Mouse (Mus musculus) lung, embryonic 14.5 days (tissue): ENCODE results near the gene Ciita. TPM values are rescaled to one million over a fixed set of nuclear protein-coding genes. Genes with fewer than 3 reads are reported as not detected.
A peak's percentile ranks its signal among the peaks of the same experiment; 100 is the strongest.

Source experiments
- ATAC-seq: fragments of 200-750 bp; cut with Nextera tagmentation; 2 replicates; pipeline ENCODE4 v1.8.0; 2017; ENCODE audit warnings: mild to moderate bottlenecking, moderate TSS enrichment, moderate library complexity; ENCODE audit not compliant: insufficient read depth
- DNase-seq: peaks from one replicate; pipeline ENCODE4 v3.0.0-alpha.2; 2015
- H3K27ac ChIP-seq: fragments of 300-500 bp; sonication (generic); 2 replicates; pipeline ENCODE4 v1.5.1; 2014; ENCODE audit warnings: low read depth, mild to moderate bottlenecking, moderate library complexity
- H3K27me3 ChIP-seq: fragments of 300-500 bp; sonication (generic); 2 replicates; pipeline ENCODE4 v1.6.1; 2014; ENCODE audit warnings: low read length, control low read depth; ENCODE audit not compliant: insufficient read depth
- H3K36me3 ChIP-seq: fragments of 300-500 bp; sonication (generic); 2 replicates; pipeline ENCODE4 v1.6.1; 2014; ENCODE audit warnings: control low read depth; ENCODE audit not compliant: insufficient read depth
- H3K4me1 ChIP-seq: fragments of 300-500 bp; sonication (generic); 2 replicates; pipeline ENCODE4 v1.6.1; 2014; ENCODE audit warnings: antibody characterized with exemption, control low read depth; ENCODE audit not compliant: insufficient read depth
- H3K4me2 ChIP-seq: fragments of 300-500 bp; sonication (generic); 2 replicates; pipeline ENCODE4 v1.6.1; 2014; ENCODE audit warnings: mild to moderate bottlenecking
- H3K4me3 ChIP-seq: fragments of 300-500 bp; sonication (generic); 2 replicates; pipeline ENCODE4 v1.5.1; 2014; ENCODE audit warnings: low read depth, low read length
- H3K9ac ChIP-seq: fragments of 300-500 bp; sonication (generic); 2 replicates; pipeline ENCODE4 v1.6.1; 2014
- H3K9me3 ChIP-seq: fragments of 300-500 bp; sonication (generic); 2 replicates; pipeline ENCODE4 v1.6.1; 2016; ENCODE audit warnings: low read depth, low read length, control low read depth
- CTCF ChIP-seq: IDR thresholded peaks from 2 replicates; pipeline ENCODE4 v1.5.1; 2016; ENCODE audit warnings: antibody characterized with exemption, low read depth
- WGBS: fragments of 180-500 bp; shearing (Covaris S2); extraction: QIAGEN DNeasy Blood & Tissue Kit; methylation state at CpG from one replicate; pipeline ENCODE4 v1.1.7; 2014; 5-methylcytosine and 5-hydroxymethylcytosine counted together
- polyA plus RNA-seq: library from polyadenylated mRNA; unstranded; fragments of >200 nt; fragmentation: Nextera tagmentation; extraction: Ambion mirVana; gene quantifications from 2 replicates; pipeline ENCODE4 v1.2.1, GENCODE M21; 2014

Gene Ciita
- polyA plus RNA-seq, 1 experiment from 2014 or later = 0.25 TPM

DNA sequence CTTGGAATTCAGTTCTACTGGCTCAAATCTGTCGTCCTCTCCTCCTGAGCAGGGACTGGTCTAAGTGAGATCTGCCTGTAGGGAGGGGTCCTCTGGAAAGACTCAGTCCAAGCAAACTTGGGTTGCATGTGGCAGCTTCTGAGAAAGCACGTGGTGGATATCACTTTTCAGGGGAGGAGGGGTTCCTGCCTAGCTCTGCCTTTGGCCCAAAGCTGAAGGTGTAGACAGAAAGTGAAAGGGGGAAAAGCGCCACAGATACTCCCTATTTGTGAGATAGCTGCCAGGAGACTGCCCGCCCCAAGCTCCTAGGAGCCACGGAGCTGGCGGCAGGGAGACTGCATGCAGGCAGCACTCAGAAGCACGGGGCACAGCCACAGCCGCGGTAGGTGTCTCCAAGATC is 9.6 kb downstream of the Ciita start:
- Histone ChIP-seq H3K4me1 (no peaks in the 10 kb centered on the region), H3K4me2 (peak overlapping the region; percentile 50), H3K27ac (no peak overlapping the region), H3K36me3 (no peaks in the 10 kb centered on the region), H3K4me3 (no peak overlapping the region), H3K9ac (no peak overlapping the region), H3K9me3 (no peaks in the 10 kb centered on the region), H3K27me3 (0 out of 2 replicates have a peak, but pooled peaks cover 9% of the 10 kb centered on the region)
- ATAC-seq (no peak), DNase-seq (no peak)
- WGBS = 7% methylated on average over 9 of the region's 9 CpGs
- TF ChIP-seq CTCF = no peak

GRCm38 (mm10) chr16:10489904-10490457 is 10.1 kb downstream of the Ciita start:
- Histone ChIP-seq H3K9ac (no peak overlapping the region), H3K4me1 (no peaks in the 10 kb centered on the region), H3K9me3 (no peaks in the 10 kb centered on the region), H3K4me3 (no peak overlapping the region), H3K27ac (no peak overlapping the region), H3K27me3 (0 out of 2 replicates have a peak, but pooled peaks cover 9% of the 10 kb centered on the region), H3K36me3 (no peaks in the 10 kb centered on the region), H3K4me2 (peak overlapping the region; percentile 50)
- 14% methylated on average over 14 of the region's 14 CpGs for WGBS
- ATAC-seq (no peak), DNase-seq (no peak)
- no peak for TF ChIP-seq CTCF

DNA sequence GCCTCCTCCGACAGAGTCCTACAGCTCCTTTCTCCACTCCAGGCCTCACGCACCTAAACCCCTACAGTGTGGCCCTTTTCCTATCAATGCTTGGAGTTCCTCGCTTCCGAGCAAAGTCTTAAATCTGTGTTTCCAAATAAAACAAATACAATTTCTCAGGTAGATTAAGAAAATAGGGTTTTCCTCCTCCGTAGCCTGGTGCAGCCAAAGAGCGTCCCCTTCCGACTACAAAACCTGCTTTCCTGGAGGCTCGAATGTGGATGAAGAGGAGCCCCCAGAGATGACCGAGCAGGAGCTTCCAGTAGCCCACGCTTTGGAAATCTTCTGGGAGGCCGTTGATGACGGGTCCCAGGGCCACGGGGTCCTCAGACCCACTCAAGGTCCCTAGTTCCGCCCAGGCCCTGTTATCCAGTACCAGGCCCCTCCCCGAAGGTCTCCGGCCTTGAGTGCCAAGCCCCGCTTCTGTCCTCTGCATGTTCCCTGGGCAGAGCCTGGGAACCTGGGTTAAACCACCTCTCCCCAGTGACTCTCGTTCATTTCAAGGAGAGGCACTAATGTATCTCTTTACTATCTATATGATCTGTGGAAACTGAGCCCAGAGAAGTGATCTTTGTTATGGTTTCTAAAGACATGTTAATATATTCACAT is 10.8 kb downstream of the Ciita start:
- Histone ChIP-seq H3K4me2 (no peak overlapping the region), H3K27ac (no peak overlapping the region), H3K4me3 (no peak overlapping the region), H3K36me3 (no peaks in the 10 kb centered on the region), H3K9ac (no peak overlapping the region), H3K4me1 (no peaks in the 10 kb centered on the region), H3K9me3 (no peaks in the 10 kb centered on the region), H3K27me3 (0 out of 2 replicates have a peak, but pooled peaks cover 9% of the 10 kb centered on the region)
- WGBS = 74% methylated on average over 18 of the region's 18 CpGs
- no peak for TF ChIP-seq CTCF
- DNase-seq (no peak), ATAC-seq (no peak)

DNA sequence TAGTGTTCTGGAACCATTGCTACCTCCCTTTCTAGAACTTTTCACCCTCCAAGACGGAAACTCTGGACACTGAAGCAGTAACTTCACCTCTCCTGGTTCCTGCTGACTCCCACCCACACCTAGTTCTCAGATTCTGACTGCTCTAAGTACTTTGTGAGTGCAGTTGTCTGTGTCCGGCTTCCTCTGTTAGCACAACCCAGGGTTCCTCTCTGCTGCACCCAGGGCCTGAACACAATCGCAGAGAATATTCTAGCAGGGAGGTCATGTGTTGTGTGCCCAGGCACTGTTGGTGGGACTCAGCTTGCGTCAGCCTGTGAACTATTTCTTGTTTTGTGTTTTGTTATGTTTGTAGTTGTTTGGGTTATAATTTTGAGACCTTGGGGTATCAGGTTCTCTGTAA is 11.9 kb downstream of the Ciita start:
- no peak for TF ChIP-seq CTCF
- Histone ChIP-seq H3K9ac (no peak overlapping the region), H3K27ac (no peak overlapping the region), H3K36me3 (no peaks in the 10 kb centered on the region), H3K4me2 (no peak overlapping the region), H3K27me3 (0 out of 2 replicates have a peak, but pooled peaks cover 9% of the 10 kb centered on the region), H3K4me1 (no peaks in the 10 kb centered on the region), H3K4me3 (no peak overlapping the region), H3K9me3 (no peaks in the 10 kb centered on the region)
- WGBS = 81% methylated on average over 4 of the region's 4 CpGs
- DNase-seq (no peak), ATAC-seq (no peak)

DNA sequence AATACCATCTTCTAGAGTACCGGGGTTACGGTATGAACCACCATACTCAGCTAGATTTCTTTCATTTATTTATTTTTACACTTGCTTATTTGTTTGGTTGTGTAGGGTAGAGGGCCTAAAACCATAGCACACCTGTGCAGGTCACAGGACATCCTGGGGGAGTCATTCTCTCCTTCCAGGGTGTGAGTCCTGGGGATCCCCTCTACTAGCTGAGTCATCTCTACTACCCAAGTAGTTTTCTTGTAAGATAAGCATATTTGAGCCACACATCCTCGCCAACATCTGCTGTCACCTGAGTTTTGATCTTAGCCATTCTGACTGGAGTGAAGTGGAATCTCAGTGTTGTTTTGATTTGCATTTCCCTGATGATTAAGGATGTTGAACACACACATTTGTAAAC is 12.7 kb downstream of the Ciita start:
- Histone ChIP-seq H3K4me2 (no peak overlapping the region), H3K36me3 (no peaks in the 10 kb centered on the region), H3K4me3 (no peak overlapping the region), H3K4me1 (no peaks in the 10 kb centered on the region), H3K9ac (no peak overlapping the region), H3K27ac (no peak overlapping the region), H3K27me3 (0 out of 2 replicates have a peak, but pooled peaks cover 9% of the 10 kb centered on the region), H3K9me3 (no peaks in the 10 kb centered on the region)
- 70% methylated on average over 3 of the region's 3 CpGs for WGBS
- ATAC-seq (no peak), DNase-seq (no peak)
- TF ChIP-seq CTCF = no peak

DNA sequence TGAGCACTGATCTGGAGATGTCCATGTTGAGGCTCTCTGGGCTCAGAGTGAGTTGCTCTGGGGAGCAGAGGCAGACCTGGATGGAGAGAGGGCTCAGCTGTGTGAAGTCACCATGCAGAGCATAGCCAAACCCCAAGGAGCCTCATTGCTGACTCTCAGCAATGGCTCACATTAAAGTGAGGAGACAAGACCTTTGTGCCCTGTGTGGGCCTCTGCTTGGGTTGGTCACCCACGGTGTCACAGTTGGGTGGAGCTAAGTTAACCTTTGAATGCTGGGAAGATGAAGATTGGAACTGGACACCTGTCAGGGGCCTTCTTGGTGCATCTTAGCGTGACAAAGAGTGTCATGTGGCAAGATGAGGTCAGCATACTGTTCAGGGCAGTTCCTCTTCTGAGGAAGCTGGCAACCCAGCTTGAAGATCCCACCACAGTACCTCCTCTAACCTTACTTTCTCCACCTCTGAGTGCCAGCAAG is 16.0 kb downstream of the Ciita start:
- DNase-seq = no peak
- Histone ChIP-seq H3K27ac (no peak overlapping the region), H3K4me2 (no peak overlapping the region), H3K27me3 (no peaks in the 10 kb centered on the region), H3K4me3 (no peak overlapping the region), H3K9me3 (no peaks in the 10 kb centered on the region), H3K9ac (no peak overlapping the region), H3K4me1 (no peaks in the 10 kb centered on the region), H3K36me3 (no peaks in the 10 kb centered on the region)
- ATAC-seq = no peak
- WGBS = 49% methylated on average over 2 of the region's 2 CpGs
- no peak for TF ChIP-seq CTCF

GRCm38 (mm10) chr16:10498096-10498602 is 18.3 kb downstream of the Ciita start:
- H3K4me1 ChIP-seq = no peaks in the 10 kb centered on the region
- ATAC-seq = no peak
- no peaks in the 10 kb centered on the region for H3K9me3 ChIP-seq
- TF ChIP-seq CTCF = no peak
- no peak overlapping the region for H3K4me2 ChIP-seq
- no peaks in the 10 kb centered on the region; the same call in 1 of the 2 replicates for H3K27me3 ChIP-seq
- no peak overlapping the region for H3K9ac ChIP-seq
- no peak overlapping the region for H3K4me3 ChIP-seq
- no peaks in the 10 kb centered on the region for H3K36me3 ChIP-seq
- DNase-seq = no peak
- WGBS = 48% methylated on average over 5 of the region's 5 CpGs
- no peak overlapping the region for H3K27ac ChIP-seq
